Mouse (Mus musculus): ENCODE measurements around the gene Ranbp2. TPM values are rescaled to one million over a fixed set of nuclear protein-coding genes. Genes with fewer than 3 reads are reported as not detected.
A peak's percentile ranks its signal among the peaks of the same experiment; 100 is the strongest.

Ranbp2 gene
- 32.1 and 33.2 TPM in 2 replicates for polyA plus RNA-seq (2016; fragmentation: Nextera tagmentation; extraction: Ambion mirVana)

DNA sequence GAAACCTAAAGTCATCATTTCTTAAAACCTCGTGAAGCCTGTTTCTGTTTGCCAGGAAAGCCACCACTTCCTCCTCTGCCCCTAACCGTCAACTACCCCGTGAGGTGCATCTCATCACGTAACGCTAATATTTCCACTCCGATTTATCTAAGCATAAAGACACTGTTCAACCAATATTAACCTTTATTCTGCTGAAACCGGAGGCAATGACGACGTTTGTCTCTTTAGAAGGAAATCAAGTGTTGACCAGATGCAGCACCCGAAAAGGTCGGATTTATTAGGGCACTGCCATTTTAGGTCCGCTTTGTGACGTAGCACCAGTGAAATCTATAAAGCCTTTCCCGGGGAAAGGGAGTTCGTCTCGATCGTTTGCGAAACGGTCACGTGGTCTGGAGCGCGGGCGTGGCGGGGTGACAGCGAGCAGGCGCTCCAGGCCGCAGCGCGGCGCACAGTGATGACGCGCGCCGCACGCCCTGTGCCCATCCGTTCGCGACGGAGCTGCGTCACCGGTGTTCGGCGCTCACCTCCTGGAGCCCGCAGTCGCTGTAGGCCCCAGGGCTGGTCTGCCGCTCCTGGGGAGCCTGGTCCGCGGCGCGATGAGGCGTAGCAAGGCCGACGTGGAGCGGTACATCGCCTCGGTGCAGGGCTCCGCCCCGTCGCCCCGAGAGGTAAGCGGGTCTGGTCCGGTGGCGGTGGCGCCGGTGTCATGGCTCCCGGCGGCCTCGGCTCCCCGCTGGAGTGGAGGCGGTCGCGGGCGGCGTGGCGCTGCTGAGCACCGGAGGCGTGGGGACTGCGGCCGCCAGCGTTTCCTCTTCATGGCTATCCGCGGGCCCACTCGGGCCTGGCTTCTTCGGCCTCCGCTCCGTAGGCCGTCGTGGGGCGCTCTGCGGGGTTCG is at the start of gene Ranbp2:
TSS of gene Ranbp2 (plus strand) at position 537 of the 896 bp plus-strand sequence.
- WGBS (ENCODE audit: insufficient replicate concordance), result under 1% methylated on average over 79 of the region's 91 CpGs
- peak within 1 kb of the TSS; percentile 81 for H3K4me2 ChIP-seq
- ATAC-seq, result peak; percentile 93
- peak within 1 kb of the TSS; percentile 99 for H3K27ac ChIP-seq
- H3K36me3 ChIP-seq, result peaks cover 7% of the 10 kb centered on the region; the same call in 1 of the 2 replicates
- peak within 1 kb of the TSS; percentile 96 for H3K4me3 ChIP-seq
- H3K9ac ChIP-seq, result peak within 1 kb of the TSS; percentile 99
- no peaks in the 10 kb centered on the region for H3K9me3 ChIP-seq (replicated peaks)
- H3K27me3 ChIP-seq (replicated peaks), result no peaks in the 10 kb centered on the region
- H3K4me1 ChIP-seq, result peaks cover 39% of the 10 kb centered on the region

DNA sequence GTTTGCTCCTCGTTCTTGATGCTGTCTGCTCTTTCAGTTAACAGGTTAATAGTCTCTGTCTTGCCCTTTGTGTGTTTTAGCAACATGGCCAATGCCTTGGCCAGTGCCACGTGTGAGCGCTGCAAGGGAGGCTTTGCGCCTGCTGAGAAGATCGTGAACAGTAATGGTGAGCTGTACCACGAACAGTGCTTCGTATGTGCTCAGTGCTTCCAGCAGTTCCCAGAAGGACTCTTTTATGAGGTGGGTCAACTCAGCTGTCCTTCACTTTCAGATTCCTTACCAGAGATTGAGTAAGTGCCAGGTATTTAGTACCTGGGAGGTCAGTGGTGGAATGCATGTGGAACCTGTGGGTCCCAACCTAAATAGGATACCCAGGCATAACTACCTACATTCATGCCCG is 47.8 kb upstream of the Ranbp2 start:
- H3K4me3 ChIP-seq, result no peak overlapping the region
- no peak for ATAC-seq
- H3K27me3 ChIP-seq (replicated peaks), result no peaks in the 10 kb centered on the region
- no peaks in the 10 kb centered on the region for H3K9me3 ChIP-seq (replicated peaks)
- 87% methylated on average over 8 of the region's 8 CpGs for WGBS (ENCODE audit: insufficient replicate concordance)
- H3K36me3 ChIP-seq, result peaks cover 74% of the 10 kb centered on the region
- peaks cover 16% of the 10 kb centered on the region for H3K4me1 ChIP-seq
- H3K4me2 ChIP-seq, result no peak overlapping the region
- H3K27ac ChIP-seq, result no peak overlapping the region
- H3K9ac ChIP-seq, result no peak overlapping the region

- Histone ChIP-seq H3K4me3 (no peak overlapping the region), H3K27me3 (replicated peaks) (no peaks in the 10 kb centered on the region), H3K27ac (no peak overlapping the region), H3K36me3 (peaks cover 77% of the 10 kb centered on the region), H3K4me2 (no peak overlapping the region), H3K9me3 (replicated peaks) (no peaks in the 10 kb centered on the region), H3K4me1 (peaks cover 25% of the 10 kb centered on the region), H3K9ac (no peak overlapping the region)
- WGBS (ENCODE audit: insufficient replicate concordance), result 84% methylated on average over 3 of the region's 3 CpGs
- no peak for ATAC-seq
Observed at GRCm38 (mm10) chr10:58401838-58402237, 44.9 kb upstream of the Ranbp2 start.

GRCm38 (mm10) chr10:58404639-58405038 is 42.1 kb upstream of the Ranbp2 start:
- Histone ChIP-seq H3K4me1 (peaks cover 39% of the 10 kb centered on the region), H3K27me3 (replicated peaks) (no peaks in the 10 kb centered on the region), H3K4me3 (no peak overlapping the region), H3K9ac (no peak overlapping the region), H3K27ac (peak overlapping the region; percentile 42), H3K9me3 (replicated peaks) (no peaks in the 10 kb centered on the region), H3K36me3 (peaks cover 88% of the 10 kb centered on the region), H3K4me2 (no peak overlapping the region)
- 74% methylated on average over 6 of the region's 6 CpGs for WGBS (ENCODE audit: insufficient replicate concordance)
- no peak for ATAC-seq

DNA sequence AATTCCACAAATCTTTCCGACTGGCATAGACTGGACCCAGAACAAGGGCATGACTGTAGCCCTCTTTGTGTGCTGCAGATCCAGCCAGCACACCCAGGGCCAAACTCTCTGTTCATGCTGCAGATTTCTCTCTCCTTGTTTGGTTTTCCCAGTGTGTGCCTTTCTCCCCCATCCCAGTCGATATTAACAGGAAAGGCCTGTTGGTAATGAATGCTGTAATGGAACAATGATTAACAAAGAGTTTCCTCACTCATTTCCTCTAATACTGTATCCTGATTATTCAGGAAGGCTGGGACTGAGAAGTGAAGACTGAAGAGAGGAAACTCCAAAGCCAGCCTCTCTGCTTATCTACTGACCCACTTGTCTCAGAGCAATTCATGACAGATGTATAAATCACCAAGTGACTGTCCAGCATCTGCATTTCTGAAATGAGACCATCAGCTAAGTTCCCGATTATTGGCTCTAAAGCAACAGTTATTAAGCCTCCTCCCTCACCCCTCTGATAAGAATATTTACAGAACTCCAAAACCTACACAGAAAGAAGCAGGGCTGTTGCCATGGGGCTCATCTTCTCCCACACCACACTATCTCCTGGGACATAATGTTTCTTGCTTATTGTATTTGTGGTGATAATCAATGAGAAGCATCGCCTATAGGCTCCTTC is 41.3 kb upstream of the Ranbp2 start:
- Histone ChIP-seq H3K9ac (no peak overlapping the region), H3K9me3 (replicated peaks) (no peaks in the 10 kb centered on the region), H3K4me3 (no peak overlapping the region), H3K4me1 (peaks cover 39% of the 10 kb centered on the region), H3K36me3 (peaks cover 92% of the 10 kb centered on the region), H3K27me3 (replicated peaks) (no peaks in the 10 kb centered on the region), H3K27ac (peak overlapping the region; percentile 42), H3K4me2 (no peak overlapping the region)
- peak; percentile 65 for ATAC-seq
- WGBS (ENCODE audit: insufficient replicate concordance), result 33% methylated on average over 4 of the region's 4 CpGs

- WGBS (ENCODE audit: insufficient replicate concordance), result 53% methylated on average over 2 of the region's 2 CpGs
- H3K9ac ChIP-seq, result no peak overlapping the region
- no peak overlapping the region for H3K4me3 ChIP-seq
- H3K27ac ChIP-seq, result peak overlapping the region; percentile 42
- H3K4me2 ChIP-seq, result no peak overlapping the region
- H3K9me3 ChIP-seq (replicated peaks), result no peaks in the 10 kb centered on the region
- peaks cover 39% of the 10 kb centered on the region for H3K4me1 ChIP-seq
- no peaks in the 10 kb centered on the region for H3K27me3 ChIP-seq (replicated peaks)
- ATAC-seq, result no peak
- peaks cover 93% of the 10 kb centered on the region for H3K36me3 ChIP-seq
Observed at GRCm38 (mm10) chr10:58405949-58406305, 40.8 kb upstream of the Ranbp2 start.

- H3K9ac ChIP-seq, result peak overlapping the region; percentile 13; the same call in 1 of the 2 replicates
- no peaks in the 10 kb centered on the region for H3K27me3 ChIP-seq (replicated peaks)
- H3K27ac ChIP-seq, result peak overlapping the region; percentile 88
- H3K36me3 ChIP-seq, result peaks cover 98% of the 10 kb centered on the region
- 29% methylated on average over 4 of the region's 4 CpGs for WGBS (ENCODE audit: insufficient replicate concordance)
- peak overlapping the region; percentile 55 for H3K4me2 ChIP-seq
- H3K4me1 ChIP-seq, result peaks cover 47% of the 10 kb centered on the region
- no peaks in the 10 kb centered on the region for H3K9me3 ChIP-seq (replicated peaks)
- ATAC-seq, result peak; percentile 99
- no peak overlapping the region for H3K4me3 ChIP-seq
Observed at GRCm38 (mm10) chr10:58412331-58412730, 34.4 kb upstream of the Ranbp2 start.

DNA sequence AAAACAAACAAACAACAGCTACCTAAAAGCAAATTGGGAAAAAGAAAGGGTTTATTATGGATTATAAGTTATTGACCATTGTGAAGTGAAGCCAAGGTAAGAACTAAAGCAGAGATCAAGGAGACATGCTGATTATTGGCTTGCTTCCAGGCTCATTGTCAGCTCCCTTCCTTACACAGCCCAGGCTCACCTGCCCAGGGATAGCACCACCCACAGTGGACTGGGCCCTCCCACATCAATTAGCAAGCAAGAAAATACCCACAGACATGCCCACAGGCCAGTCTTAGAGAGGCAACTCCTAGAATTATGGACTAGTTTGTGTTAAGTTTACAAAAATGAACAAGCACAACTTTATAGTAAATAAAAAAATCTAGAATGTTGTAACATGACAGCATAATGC is 33.9 kb upstream of the Ranbp2 start:
- Histone ChIP-seq H3K27me3 (replicated peaks) (no peaks in the 10 kb centered on the region), H3K36me3 (peaks cover 98% of the 10 kb centered on the region), H3K4me2 (peak overlapping the region; percentile 55), H3K4me3 (no peak overlapping the region), H3K4me1 (peaks cover 42% of the 10 kb centered on the region), H3K27ac (peak overlapping the region; percentile 88), H3K9me3 (replicated peaks) (no peaks in the 10 kb centered on the region), H3K9ac (peak overlapping the region; percentile 13; the same call in 1 of the 2 replicates)
- peak; percentile 64 for ATAC-seq

GRCm38 (mm10) chr10:58416702-58417101 is 30.0 kb upstream of the Ranbp2 start:
- no peak overlapping the region for H3K9ac ChIP-seq
- H3K9me3 ChIP-seq (replicated peaks), result no peaks in the 10 kb centered on the region
- ATAC-seq, result no peak
- H3K4me2 ChIP-seq, result no peak overlapping the region
- no peak overlapping the region for H3K27ac ChIP-seq
- no peaks in the 10 kb centered on the region for H3K27me3 ChIP-seq (replicated peaks)
- no peak overlapping the region for H3K4me3 ChIP-seq
- H3K4me1 ChIP-seq, result peaks cover 23% of the 10 kb centered on the region
- H3K36me3 ChIP-seq, result peaks cover 92% of the 10 kb centered on the region
- 84% methylated on average over 3 of the region's 3 CpGs for WGBS (ENCODE audit: insufficient replicate concordance)

DNA sequence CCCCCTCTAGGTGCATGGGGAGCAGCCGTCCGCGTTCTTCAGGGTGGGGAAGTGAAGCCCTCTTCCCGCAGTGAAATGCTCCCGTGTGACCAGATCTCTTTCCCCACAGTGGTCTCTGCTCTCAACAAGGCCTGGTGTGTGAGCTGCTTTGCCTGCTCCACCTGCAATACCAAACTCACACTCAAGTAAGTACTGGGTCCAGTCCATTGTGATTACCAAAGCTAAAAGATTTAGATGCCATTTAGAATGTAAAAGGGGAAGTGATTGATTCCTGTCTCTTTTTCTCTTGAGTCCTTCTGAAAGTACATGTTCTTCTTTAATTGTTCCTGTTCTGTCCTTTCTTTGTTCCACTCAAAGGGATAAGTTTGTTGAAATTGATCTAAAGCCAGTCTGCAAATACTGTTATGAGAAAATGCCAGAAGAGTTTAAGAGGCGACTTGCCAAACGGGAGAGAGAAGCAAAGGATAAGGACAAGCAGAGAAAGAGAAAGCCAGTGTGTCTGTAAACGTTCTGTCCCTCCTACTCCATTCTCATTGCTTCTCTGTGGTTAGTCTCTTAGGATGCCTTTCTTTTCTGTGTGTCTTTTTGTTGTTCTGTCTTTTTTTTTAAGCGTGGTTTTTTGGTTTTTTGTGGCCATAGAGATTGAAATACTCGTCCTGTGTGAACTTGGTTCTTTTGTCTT is 28.3 kb upstream of the Ranbp2 start:
- Histone ChIP-seq H3K4me1 (peaks cover 6% of the 10 kb centered on the region), H3K4me3 (no peak overlapping the region), H3K27ac (no peak overlapping the region), H3K36me3 (peaks cover 88% of the 10 kb centered on the region), H3K27me3 (replicated peaks) (no peaks in the 10 kb centered on the region), H3K9ac (no peak overlapping the region), H3K4me2 (no peak overlapping the region), H3K9me3 (replicated peaks) (no peaks in the 10 kb centered on the region)
- WGBS (ENCODE audit: insufficient replicate concordance), result 80% methylated on average over 10 of the region's 10 CpGs
- no peak for ATAC-seq

DNA sequence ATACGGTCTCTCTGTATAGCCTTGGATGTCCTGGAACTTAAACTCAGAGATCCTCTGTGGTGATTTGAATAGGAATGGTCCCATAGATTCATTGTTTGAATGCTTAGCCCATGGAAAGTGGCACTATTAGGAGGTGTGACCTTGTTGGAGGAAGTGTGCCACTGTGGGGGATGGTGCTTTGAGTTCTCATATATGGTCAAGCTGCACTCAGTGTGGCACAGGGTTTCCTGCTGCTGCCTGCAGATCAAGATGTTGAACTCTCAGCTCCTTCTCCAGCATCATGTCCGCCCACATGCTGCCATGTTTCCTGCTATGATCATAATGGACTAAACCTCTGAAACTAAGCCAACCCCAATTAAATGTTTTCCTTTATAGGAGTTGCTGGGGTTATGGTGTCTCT is 18.8 kb upstream of the Ranbp2 start:
- H3K9ac ChIP-seq, result no peak overlapping the region
- peaks cover 30% of the 10 kb centered on the region for H3K36me3 ChIP-seq
- H3K4me3 ChIP-seq, result no peak overlapping the region
- H3K27ac ChIP-seq, result no peak overlapping the region
- no peak for ATAC-seq
- H3K9me3 ChIP-seq (replicated peaks), result no peaks in the 10 kb centered on the region
- H3K4me1 ChIP-seq, result 0 out of 2 replicates have a peak, but pooled peaks cover 6% of the 10 kb centered on the region
- 77% methylated on average over 2 of the region's 2 CpGs for WGBS (ENCODE audit: insufficient replicate concordance)
- H3K4me2 ChIP-seq, result no peak overlapping the region
- no peaks in the 10 kb centered on the region for H3K27me3 ChIP-seq (replicated peaks)

DNA sequence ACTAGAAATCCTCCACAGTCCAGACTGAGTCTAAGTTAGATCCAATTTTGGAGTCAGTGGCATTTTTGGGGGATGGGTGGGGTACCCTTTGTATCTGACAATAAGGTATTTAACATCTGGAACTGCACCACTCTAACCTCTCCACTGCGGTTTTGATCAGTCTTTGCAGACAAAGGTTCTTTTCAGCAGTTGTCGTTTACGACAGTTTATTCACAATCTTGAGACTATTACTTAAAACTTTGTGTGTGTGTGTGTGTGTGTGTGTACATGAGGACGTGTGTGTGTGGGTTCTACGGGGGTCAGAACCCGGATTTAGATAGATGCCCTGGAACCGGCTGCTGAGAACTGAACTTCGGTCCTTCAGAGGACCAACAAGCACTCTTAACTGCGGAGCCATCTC is 870 bp upstream of the Ranbp2 start:
- ATAC-seq, result no peak
- 12% methylated on average over 9 of the region's 9 CpGs for WGBS (ENCODE audit: insufficient replicate concordance)
- H3K9ac ChIP-seq, result peak overlapping the region; percentile 99

More for the DNA sequence above, 870 bp upstream of the Ranbp2 start:
- H3K4me2 ChIP-seq, result peak overlapping the region; percentile 81
- H3K27ac ChIP-seq, result peak overlapping the region; percentile 99
- H3K27me3 ChIP-seq (replicated peaks), result no peaks in the 10 kb centered on the region
- H3K9me3 ChIP-seq (replicated peaks), result no peaks in the 10 kb centered on the region
- peak overlapping the region; percentile 96 for H3K4me3 ChIP-seq
- H3K4me1 ChIP-seq, result peaks cover 32% of the 10 kb centered on the region
- H3K36me3 ChIP-seq, result peaks cover 7% of the 10 kb centered on the region; the same call in 1 of the 2 replicates

Data from liver, embryonic 12.5 days (tissue).